Mouse (Mus musculus) C2C12 (cell line): Measurements from ENCODE around the gene Rap2a. TPM values are rescaled to one million over a fixed set of nuclear protein-coding genes. Genes with fewer than 3 reads are reported as not detected.

Experiments used
- H3K27me3 ChIP-seq: one replicate; pipeline ENCODE4 v1.6.1; 2011; ENCODE audit not compliant: control insufficient read depth, insufficient read depth, insufficient read length
- H3K36me3 ChIP-seq: one replicate; pipeline ENCODE4 v1.6.1; 2011; ENCODE audit not compliant: control insufficient read depth, insufficient read depth
- H3K4me3 ChIP-seq: one replicate; pipeline ENCODE4 v1.5.1; 2011; ENCODE audit warnings: mild to moderate bottlenecking, control low read depth; ENCODE audit not compliant: poor library complexity, insufficient read depth, severe bottlenecking
- H3K79me2 ChIP-seq: one replicate; pipeline ENCODE4 v1.6.1; 2011; ENCODE audit not compliant: control insufficient read depth, insufficient read depth
- H3K79me3 ChIP-seq: one replicate; pipeline ENCODE4 v1.6.1; 2011; ENCODE audit warnings: low read depth, control low read depth
- H3ac ChIP-seq: one replicate; pipeline ENCODE3; 2011; ENCODE audit warnings: low read depth; ENCODE audit not compliant: control insufficient read depth, insufficient read length
- CEBPB ChIP-seq: IDR thresholded peaks from one replicate; pipeline ENCODE4 v1.6.1; 2011; ENCODE audit warnings: low read depth, mild to moderate bottlenecking, control low read depth, moderate library complexity
- CTCF ChIP-seq: IDR thresholded peaks from one replicate; pipeline ENCODE4 v1.5.1; 2011; ENCODE audit not compliant: control insufficient read depth, insufficient read depth, insufficient read length
- FOSL1 ChIP-seq: IDR thresholded peaks from one replicate; pipeline ENCODE4 v1.8.0; 2011; ENCODE audit warnings: mild to moderate bottlenecking, low read length; ENCODE audit not compliant: poor library complexity, insufficient read depth, severe bottlenecking
- MAX ChIP-seq: IDR thresholded peaks from one replicate; pipeline ENCODE4 v1.6.1; 2011; ENCODE audit warnings: mild to moderate bottlenecking, control low read depth
- MYOD1 ChIP-seq: IDR thresholded peaks from one replicate; pipeline ENCODE4 v1.6.1; 2011; ENCODE audit warnings: low read depth; ENCODE audit not compliant: control insufficient read depth, insufficient read length
- MYOG ChIP-seq: IDR thresholded peaks from one replicate; pipeline ENCODE4 v1.6.1; 2011; ENCODE audit not compliant: control insufficient read depth, insufficient read length; ENCODE audit errors: extremely low read depth
- USF1 ChIP-seq: IDR thresholded peaks from one replicate; pipeline ENCODE4 v1.6.1; 2011; ENCODE audit warnings: low read depth, mild to moderate bottlenecking, control low read depth, moderate library complexity
- polyA plus RNA-seq: library from polyadenylated mRNA; unstranded; fragments of >200 nt; fragmentation: generic; extraction: Trizol; gene quantifications from one replicate; pipeline ENCODE4 v1.2.1, GENCODE M21; 2012; ENCODE audit warnings: missing spikeins

The Rap2a gene
- polyA plus RNA-seq, 1 experiment, result 11.8 TPM

GRCm38 (mm10) chr14:120520843-120521242 lies 42.6 kb downstream of the Rap2a start:
- Histone ChIP-seq H3K36me3 (no peaks in the 10 kb centered on the region), H3K4me3 (no peak overlapping the region), H3K79me2 (no peaks in the 10 kb centered on the region), H3K79me3 (no peaks in the 10 kb centered on the region), H3K27me3 (no peaks in the 10 kb centered on the region), H3ac (no peak overlapping the region)
- TF ChIP-seq FOSL1 (no peak), USF1 (no peak), CEBPB (no peak), MYOD1 (no peak), CTCF (no peak), MAX (no peak), MYOG (no peak)

DNA sequence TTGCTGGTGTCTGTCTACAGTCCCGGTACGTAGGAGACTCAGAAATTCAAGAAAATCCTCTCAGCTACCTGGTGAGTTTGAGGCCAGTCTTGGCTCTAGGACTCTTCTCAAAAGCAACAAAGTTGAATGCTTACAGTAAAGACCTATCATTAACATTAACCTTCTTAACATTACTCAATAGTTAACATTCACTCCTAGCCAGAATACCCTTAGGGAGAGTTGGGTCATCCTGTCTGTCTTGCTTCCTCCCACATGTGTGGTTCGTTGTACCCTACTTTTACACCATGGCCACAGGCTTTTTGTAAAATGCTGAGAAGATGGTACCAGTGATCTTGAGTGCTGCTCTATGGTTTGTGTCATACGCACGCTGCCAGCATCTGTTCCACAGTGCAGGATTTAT lies 45.1 kb downstream of the Rap2a start:
- Histone ChIP-seq H3K27me3 (no peaks in the 10 kb centered on the region), H3ac (no peak overlapping the region), H3K4me3 (no peak overlapping the region), H3K79me2 (no peaks in the 10 kb centered on the region), H3K79me3 (no peaks in the 10 kb centered on the region), H3K36me3 (no peaks in the 10 kb centered on the region)
- no peak for TF ChIP-seq USF1
- TF ChIP-seq CEBPB, result no peak
- no peak for TF ChIP-seq MYOG
- no peak for TF ChIP-seq CTCF
- no peak for TF ChIP-seq FOSL1
- no peak for TF ChIP-seq MYOD1
- no peak for TF ChIP-seq MAX

- H3K4me3 ChIP-seq, result no peak overlapping the region
- TF ChIP-seq MYOG, result no peak
- no peak for TF ChIP-seq FOSL1
- no peak for TF ChIP-seq MAX
- no peak for TF ChIP-seq USF1
- no peak for TF ChIP-seq CTCF
- TF ChIP-seq CEBPB, result no peak
- no peak for TF ChIP-seq MYOD1
- no peaks in the 10 kb centered on the region for H3K36me3 ChIP-seq
- no peaks in the 10 kb centered on the region for H3K79me3 ChIP-seq
- H3ac ChIP-seq, result no peak overlapping the region
- H3K79me2 ChIP-seq, result no peaks in the 10 kb centered on the region
- H3K27me3 ChIP-seq, result no peaks in the 10 kb centered on the region
These were observed 47.4 kb downstream of the Rap2a start for GRCm38 (mm10) chr14:120525644-120526043.

GRCm38 (mm10) chr14:120533301-120533700 lies 55.1 kb downstream of the Rap2a start:
- no peaks in the 10 kb centered on the region for H3K79me2 ChIP-seq
- no peaks in the 10 kb centered on the region for H3K36me3 ChIP-seq
- H3K4me3 ChIP-seq, result no peak overlapping the region
- no peak for TF ChIP-seq USF1
- TF ChIP-seq CTCF, result no peak
- TF ChIP-seq MYOD1, result no peak
- TF ChIP-seq MAX, result no peak
- TF ChIP-seq CEBPB, result no peak
- TF ChIP-seq MYOG, result no peak
- no peak for TF ChIP-seq FOSL1
- no peaks in the 10 kb centered on the region for H3K79me3 ChIP-seq
- peaks cover 5% of the 10 kb centered on the region for H3K27me3 ChIP-seq
- no peak overlapping the region for H3ac ChIP-seq

DNA sequence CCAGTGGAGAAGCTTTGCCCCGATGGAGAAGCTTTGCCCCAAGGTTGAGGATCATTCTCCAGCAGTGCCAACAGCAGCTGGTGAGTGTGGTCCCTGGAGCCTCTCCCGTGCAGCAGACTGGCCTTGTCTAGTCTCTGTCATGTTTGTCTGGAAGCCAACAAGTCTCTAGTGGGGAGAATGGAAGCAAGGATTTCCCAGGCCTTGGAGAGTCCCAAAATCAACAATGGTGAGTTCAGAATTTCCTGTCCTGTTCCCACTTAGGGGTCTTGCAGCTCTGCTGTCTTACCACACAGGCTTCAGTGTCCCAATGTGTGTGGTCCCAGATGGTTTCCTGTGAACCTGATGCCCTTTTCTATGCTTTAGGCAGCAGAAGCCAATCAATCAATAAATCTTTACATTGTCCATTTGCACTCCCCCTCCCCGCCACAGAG lies 56.6 kb downstream of the Rap2a start:
- Histone ChIP-seq H3K36me3 (no peaks in the 10 kb centered on the region), H3K4me3 (no peak overlapping the region), H3ac (no peak overlapping the region), H3K79me3 (no peaks in the 10 kb centered on the region), H3K79me2 (no peaks in the 10 kb centered on the region), H3K27me3 (peaks cover 14% of the 10 kb centered on the region)
- no peak for TF ChIP-seq FOSL1
- TF ChIP-seq USF1, result no peak
- TF ChIP-seq MYOD1, result no peak
- no peak for TF ChIP-seq MAX
- TF ChIP-seq CTCF, result no peak
- TF ChIP-seq CEBPB, result no peak

DNA sequence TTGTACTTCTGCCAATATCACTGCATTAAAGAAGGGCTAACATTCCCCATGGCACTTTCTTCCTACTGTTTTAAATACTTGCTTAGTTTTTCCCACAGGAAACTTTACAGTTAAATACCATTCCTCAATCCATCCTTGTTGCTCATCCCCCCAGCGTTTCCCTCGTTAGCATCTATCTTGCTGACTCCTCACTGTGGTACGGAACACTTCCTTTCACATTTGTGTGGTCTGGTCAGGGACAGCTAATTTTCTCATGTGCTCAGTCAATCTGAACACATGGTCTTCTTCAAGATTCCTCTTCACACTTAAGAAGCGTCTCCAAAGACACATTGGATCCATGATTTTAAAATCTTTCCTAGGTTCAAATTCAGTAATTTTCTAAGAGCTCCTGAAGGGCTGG lies 57.2 kb downstream of the Rap2a start:
- H3ac ChIP-seq, result no peak overlapping the region
- H3K27me3 ChIP-seq, result peaks cover 14% of the 10 kb centered on the region
- no peaks in the 10 kb centered on the region for H3K79me2 ChIP-seq
- no peak overlapping the region for H3K4me3 ChIP-seq
- TF ChIP-seq MAX, result no peak
- no peak for TF ChIP-seq MYOD1
- no peak for TF ChIP-seq CTCF
- no peak for TF ChIP-seq CEBPB
- TF ChIP-seq USF1, result no peak
- no peak for TF ChIP-seq MYOG
- TF ChIP-seq FOSL1, result no peak
- no peaks in the 10 kb centered on the region for H3K79me3 ChIP-seq
- H3K36me3 ChIP-seq, result no peaks in the 10 kb centered on the region
